Mouse (Mus musculus) cortical plate, adult 2 months (tissue): ENCODE data around the gene Serpina6. TPM values are rescaled to one million over a fixed set of nuclear protein-coding genes. Genes with fewer than 3 reads are reported as not detected.

Source experiments
- H3K27ac ChIP-seq: fragments of 200-500 bp; 2 replicates; pipeline ENCODE4 v1.5.1; 2012; ENCODE audit warnings: low read length, control low read depth, inconsistent platforms; ENCODE audit not compliant: insufficient read depth
- H3K4me1 ChIP-seq: fragments of 200-500 bp; 2 replicates; pipeline ENCODE4 v1.6.1; 2011; ENCODE audit warnings: low read length; ENCODE audit not compliant: control insufficient read depth, insufficient read depth
- H3K4me3 ChIP-seq: fragments of 200-500 bp; 2 replicates; pipeline ENCODE4 v1.5.1; 2011; ENCODE audit warnings: mild to moderate bottlenecking, low read length, control low read depth; ENCODE audit not compliant: insufficient read depth
- CTCF ChIP-seq: fragments of 200-500 bp; IDR thresholded peaks from 2 replicates; pipeline ENCODE4 v1.5.1; 2011; ENCODE audit warnings: mild to moderate bottlenecking, control low read depth, low read length; ENCODE audit not compliant: insufficient read depth; ENCODE audit errors: extremely low read depth
- POLR2A ChIP-seq: fragments of 200-500 bp; IDR thresholded peaks from 2 replicates; pipeline ENCODE4 v1.6.1; 2011; ENCODE audit warnings: mild to moderate bottlenecking, low read length, control low read depth; ENCODE audit not compliant: insufficient read depth; ENCODE audit errors: extremely low read depth
- polyA plus RNA-seq: library from polyadenylated mRNA; depleted of rRNA; stranded (reverse); fragments of >200 nt; gene quantifications from 2 replicates; pipeline ENCODE4 v1.2.3, GENCODE M21; 2012; rRNA removed

The Serpina6 gene
- polyA plus RNA-seq, 1 experiment: not detected

- no peak overlapping the region for H3K4me3 ChIP-seq
- TF ChIP-seq CTCF (no peak), POLR2A (no peak)
- H3K27ac ChIP-seq: no peak overlapping the region
- no peaks in the 10 kb centered on the region for H3K4me1 ChIP-seq
Measured at GRCm38 (mm10) chr12:103616860-103617261, 40.2 kb downstream of the Serpina6 start.

GRCm38 (mm10) chr12:103615734-103616133, 41.3 kb downstream of the Serpina6 start:
- no peak for TF ChIP-seq CTCF
- no peak for TF ChIP-seq POLR2A
- Histone ChIP-seq H3K4me3 (no peak overlapping the region), H3K27ac (no peak overlapping the region), H3K4me1 (no peaks in the 10 kb centered on the region)

- TF ChIP-seq POLR2A: no peak
- no peak for TF ChIP-seq CTCF
- H3K27ac ChIP-seq: no peak overlapping the region
- no peaks in the 10 kb centered on the region for H3K4me1 ChIP-seq
- no peak overlapping the region for H3K4me3 ChIP-seq
Measured at GRCm38 (mm10) chr12:103615141-103615540, 41.9 kb downstream of the Serpina6 start.

GRCm38 (mm10) chr12:103601839-103602238, 55.2 kb downstream of the Serpina6 start:
- Histone ChIP-seq H3K4me3 (no peak overlapping the region), H3K4me1 (no peaks in the 10 kb centered on the region), H3K27ac (no peak overlapping the region)
- TF ChIP-seq CTCF (no peak), POLR2A (no peak)

GRCm38 (mm10) chr12:103600364-103600763, 56.6 kb downstream of the Serpina6 start:
- Histone ChIP-seq H3K4me1 (no peaks in the 10 kb centered on the region), H3K27ac (no peak overlapping the region), H3K4me3 (no peak overlapping the region)
- TF ChIP-seq CTCF (no peak), POLR2A (no peak)

GRCm38 (mm10) chr12:103598411-103598810, 58.6 kb downstream of the Serpina6 start:
- Histone ChIP-seq H3K4me1 (no peaks in the 10 kb centered on the region), H3K4me3 (no peak overlapping the region), H3K27ac (no peak overlapping the region)
- TF ChIP-seq CTCF (no peak), POLR2A (no peak)

Other genes with a start within 250 kb of the Serpina6 start
- 0.85 and 1.3 TPM in 2 replicates for gene 9330161L09Rik, start 249.4 kb downstream of the Serpina6 start, polyA plus RNA-seq
- gene Ddx24, start 231.4 kb downstream of the Serpina6 start, polyA plus RNA-seq: 160 and 162 TPM in 2 replicates
- 88.3 and 110 TPM in 2 replicates for gene Ifi27, start 223.0 kb downstream of the Serpina6 start, polyA plus RNA-seq
- 4.7 and 13.2 TPM in 2 replicates for gene Ifi27l2a, start 213.5 kb downstream of the Serpina6 start, polyA plus RNA-seq
- gene Ifi27l2b, start 200.0 kb downstream of the Serpina6 start, polyA plus RNA-seq: 0.13 TPM in 1 of 2 replicates, not detected in the other
- gene Ppp4r4, start 124.9 kb downstream of the Serpina6 start, polyA plus RNA-seq: 16.0 and 16.9 TPM in 2 replicates
- gene Serpina10, start 25.8 kb downstream of the Serpina6 start, polyA plus RNA-seq: 0.04 TPM in 1 of 2 replicates, not detected in the other
- not detected in 2 replicates for gene Serpina16, start 18.9 kb upstream of the Serpina6 start, polyA plus RNA-seq
- gene Serpina1f, start 38.3 kb upstream of the Serpina6 start, polyA plus RNA-seq: not detected in 2 replicates
- 0.08 TPM in 1 of 2 replicates, not detected in the other for gene Serpina1d, start 116.4 kb upstream of the Serpina6 start, polyA plus RNA-seq
- not detected in 2 replicates for gene Serpina1b, start 173.2 kb upstream of the Serpina6 start, polyA plus RNA-seq
- 0.08 TPM in 1 of 2 replicates, not detected in the other for gene Serpina1a, start 206.3 kb upstream of the Serpina6 start, polyA plus RNA-seq
- gene Serpina1c, start 247.7 kb upstream of the Serpina6 start, polyA plus RNA-seq: not detected in 2 replicates